Mouse (Mus musculus) CD8-positive naive resting alpha-beta T cell, adult 2 months (primary cell): ENCODE data around the gene Klf7.
A peak's percentile ranks its signal among the peaks of the same experiment; 100 is the strongest.

Experiments used
- DNase-seq, 2 experiments: peaks; one replicate each; pipeline ENCODE4 v3.0.0; 2022; ENCODE audit warnings: low read depth in 2 of 2, low spot score in 2 of 2

Klf7 gene

GRCm38 (mm10) chr1:64032502-64033231, 89.4 kb downstream of the Klf7 start:
- DNase-seq: no peak

DNA sequence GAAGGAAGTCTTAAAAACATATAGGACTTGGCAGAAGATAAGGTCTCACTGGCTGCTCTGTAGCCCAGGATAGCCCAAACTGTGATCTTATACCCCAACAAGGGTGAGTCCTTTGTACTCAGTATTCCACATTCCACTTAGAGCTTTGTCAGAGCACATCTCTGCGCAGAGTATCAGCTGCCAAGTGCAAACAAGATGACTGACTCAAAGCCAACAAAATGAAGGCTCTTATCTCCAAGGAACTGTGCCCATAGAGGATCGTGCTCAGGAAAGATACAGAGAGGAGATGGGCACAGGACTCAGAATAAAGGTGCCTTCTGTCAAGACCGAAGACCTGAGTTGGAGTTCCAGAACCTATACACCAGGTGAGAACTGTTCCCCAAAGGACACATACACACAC, 100.1 kb downstream of the Klf7 start:
- no peak for DNase-seq

GRCm38 (mm10) chr1:64020672-64021635, 101.1 kb downstream of the Klf7 start:
- DNase-seq: no peak

DNA sequence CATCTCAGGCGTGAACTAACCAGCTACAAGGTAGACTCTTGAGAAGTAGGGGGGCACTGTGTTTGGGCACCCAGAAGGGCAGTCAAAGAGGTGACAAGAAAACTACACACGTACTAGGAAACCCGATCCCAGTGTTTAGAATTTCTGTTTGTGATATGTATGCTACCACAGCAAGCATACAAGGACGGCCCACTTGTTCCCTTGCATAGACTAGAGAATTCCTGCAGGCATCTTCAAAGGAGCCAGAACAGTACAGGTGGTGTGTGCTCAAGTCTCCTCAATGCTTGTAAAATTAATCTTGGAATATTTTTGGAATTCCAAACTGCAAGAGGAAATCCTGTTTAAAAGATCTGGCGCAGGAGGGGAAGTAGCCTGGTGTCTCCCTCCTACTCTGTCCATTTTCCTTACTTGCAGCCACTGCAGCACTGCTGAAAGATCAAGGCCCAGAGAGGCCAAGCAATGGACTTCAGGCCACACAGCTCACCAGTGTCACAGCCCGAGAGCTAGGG, 102.9 kb downstream of the Klf7 start:
- no peak for DNase-seq

DNA sequence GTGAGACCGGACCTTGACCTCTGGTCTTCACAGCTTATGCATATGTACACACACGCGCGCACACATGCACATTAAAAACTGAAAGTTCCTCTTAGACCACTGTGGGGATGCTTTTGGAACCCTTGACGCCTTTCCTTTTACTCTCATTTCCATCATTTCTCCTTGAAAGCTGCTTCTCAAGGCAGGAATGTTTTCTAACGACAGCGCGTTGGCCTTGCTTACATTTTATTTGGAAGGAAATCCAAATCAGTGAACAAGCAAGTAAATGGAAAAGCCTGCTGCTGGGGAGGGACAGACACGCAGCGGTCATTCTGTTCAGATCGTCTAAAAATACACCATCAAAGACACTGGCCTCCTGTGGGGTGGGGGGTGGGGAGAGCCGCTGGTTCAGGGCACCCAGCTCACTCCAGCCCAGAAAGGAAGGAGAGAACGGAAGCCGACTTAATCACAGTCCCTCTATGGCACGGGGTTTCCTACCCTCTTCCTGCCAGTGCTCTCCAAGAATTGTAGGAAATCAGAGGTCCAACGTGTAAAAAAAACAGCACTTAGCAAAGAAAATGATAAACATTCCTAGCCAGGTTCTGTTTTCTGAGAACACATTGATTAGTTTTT, 103.5 kb downstream of the Klf7 start:
- DNase-seq: no peak

DNA sequence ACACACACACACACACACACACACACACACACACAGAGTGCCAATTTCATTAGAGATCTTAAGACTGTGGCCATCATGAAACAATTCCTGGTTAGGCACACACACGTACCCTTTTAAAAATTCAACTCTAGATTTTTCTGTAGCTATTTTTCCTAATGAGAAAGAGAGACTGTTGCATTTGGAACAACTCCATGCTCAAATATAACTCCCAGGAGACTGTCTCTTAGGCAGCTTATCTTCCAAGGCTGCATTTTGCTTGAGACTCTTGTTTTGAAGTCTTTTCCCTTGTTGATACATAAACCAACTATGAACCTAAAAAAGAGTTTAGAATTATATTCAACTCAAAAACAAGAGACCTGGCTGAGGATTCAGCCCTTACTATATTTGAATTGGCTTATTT, 108.0 kb downstream of the Klf7 start:
- DNase-seq: no peak

GRCm38 (mm10) chr1:64008994-64009393, 113.1 kb downstream of the Klf7 start:
- DNase-seq: no peak

DNA sequence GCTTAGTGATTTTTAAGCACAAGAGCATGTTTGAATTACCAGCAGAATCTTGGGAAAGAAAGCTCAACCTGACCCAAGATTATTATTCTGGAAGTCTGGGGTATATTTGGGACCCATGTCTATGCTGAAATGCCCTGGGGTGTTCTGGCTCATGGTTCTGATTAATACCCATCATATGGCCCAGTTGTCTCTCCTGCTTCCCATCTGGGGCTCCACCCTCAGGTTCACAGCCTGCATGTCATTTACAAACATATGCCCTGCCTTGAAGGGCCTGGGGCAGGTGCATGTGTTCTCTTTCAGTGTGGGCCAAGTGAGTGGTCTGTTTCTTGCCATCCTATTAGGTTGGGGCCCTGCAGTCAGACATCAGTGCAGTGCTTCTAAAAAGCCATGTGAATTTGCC, 114.1 kb downstream of the Klf7 start:
- no peak for DNase-seq

DNA sequence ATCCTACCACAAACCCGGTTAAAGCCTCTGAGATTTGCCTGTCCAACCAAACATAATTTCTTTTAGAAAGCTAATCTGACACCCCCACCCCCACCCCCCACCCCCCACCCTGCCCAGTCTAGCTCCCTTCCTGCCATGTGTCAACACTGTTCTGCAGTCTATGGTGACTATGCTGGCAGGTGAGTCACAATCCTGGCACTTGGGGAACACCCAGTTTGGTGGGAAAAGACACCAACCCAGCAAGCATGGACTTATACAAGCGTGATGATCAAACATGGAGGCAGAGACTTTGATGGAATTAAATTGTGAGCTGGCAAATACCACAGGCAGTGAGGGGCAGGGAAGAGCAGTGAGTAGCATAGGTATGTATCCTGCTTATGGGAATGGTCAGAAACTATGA, 116.9 kb downstream of the Klf7 start:
- no peak for DNase-seq

- no peak for DNase-seq
Measured at GRCm38 (mm10) chr1:64003525-64004291, 118.4 kb downstream of the Klf7 start.

GRCm38 (mm10) chr1:64002036-64002435, 120.0 kb downstream of the Klf7 start:
- no peak for DNase-seq

DNA sequence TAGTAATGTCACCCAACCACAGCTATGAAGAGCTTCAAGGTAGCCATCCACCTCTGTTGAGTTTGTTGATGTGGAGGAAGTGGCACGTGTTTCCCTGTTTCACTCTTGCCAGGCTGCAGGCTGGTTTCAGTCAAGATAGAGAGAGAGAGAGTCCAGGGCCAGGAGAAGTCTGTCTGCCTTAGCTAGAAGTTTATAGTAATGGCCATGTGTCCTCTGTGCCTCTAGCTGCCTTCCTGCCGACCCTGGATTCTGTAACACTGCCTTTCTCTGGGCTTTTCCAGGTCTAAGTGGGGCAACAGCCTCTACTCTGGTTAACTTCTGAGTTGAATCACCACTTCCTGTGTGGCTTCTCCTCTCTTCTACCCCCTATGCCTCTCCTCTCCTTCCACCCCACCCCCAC, 121.5 kb downstream of the Klf7 start:
- DNase-seq: peak; percentile 37 to 52

DNA sequence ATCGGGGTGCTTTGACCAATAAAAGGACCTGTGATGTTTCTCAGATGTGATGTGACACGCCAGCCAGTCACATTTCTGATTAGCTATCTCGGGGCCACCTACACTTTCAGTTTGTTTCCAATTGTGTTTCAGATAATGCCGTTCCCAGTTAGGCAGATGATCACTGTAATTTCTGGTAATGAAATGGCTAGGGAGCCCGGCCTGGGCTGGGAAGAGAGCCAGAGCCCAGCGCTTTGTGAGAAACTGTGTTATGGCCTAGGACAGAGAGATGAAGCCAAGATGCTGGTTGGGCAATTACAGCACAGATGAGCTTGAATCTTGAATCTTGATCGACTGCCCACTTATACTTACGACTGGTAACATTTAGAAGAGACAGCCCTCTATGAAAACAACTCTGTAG, 122.6 kb downstream of the Klf7 start:
- no peak for DNase-seq

- DNase-seq: no peak
Measured at GRCm38 (mm10) chr1:63998901-63999300, 123.2 kb downstream of the Klf7 start.

DNA sequence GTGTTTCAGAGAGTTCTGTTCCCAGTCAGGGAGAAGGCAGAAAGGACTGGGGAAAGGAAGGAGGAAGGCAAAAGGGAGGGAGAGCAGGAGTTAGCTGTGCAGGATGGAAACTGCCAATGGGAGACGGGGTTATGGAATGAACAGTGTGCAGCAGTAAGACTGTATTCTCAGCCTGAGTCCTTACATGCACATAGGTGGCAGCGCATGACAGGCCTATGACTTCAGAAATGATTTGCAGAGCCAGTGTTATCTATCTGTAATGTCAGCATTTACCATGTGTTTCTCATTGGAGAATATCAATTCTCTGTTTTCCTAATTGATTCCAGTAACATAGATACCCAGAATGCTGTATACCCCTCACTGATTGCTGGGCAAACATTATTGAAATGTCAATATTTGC, 123.9 kb downstream of the Klf7 start:
- no peak for DNase-seq

DNA sequence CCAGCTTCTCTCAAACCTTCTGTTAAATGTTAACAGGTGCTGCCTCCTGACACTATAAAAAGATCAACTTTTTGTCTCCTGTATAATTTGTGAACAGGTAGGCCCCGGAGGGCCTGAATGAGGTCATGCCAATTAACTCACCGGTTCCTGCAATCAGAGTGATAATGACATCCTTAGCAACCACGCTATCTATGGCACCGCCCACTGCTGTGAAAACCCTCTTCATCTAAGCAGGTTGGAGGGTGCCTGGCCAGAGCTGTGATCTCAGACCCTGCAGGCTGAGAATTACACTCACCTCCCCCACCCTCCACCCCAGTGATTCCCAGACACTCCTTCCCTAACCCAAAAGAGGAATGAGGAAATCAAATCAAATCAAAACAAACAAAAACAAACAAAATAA, 126.3 kb downstream of the Klf7 start:
- peak in 1 of 2 experiments; percentile 3 for DNase-seq

DNA sequence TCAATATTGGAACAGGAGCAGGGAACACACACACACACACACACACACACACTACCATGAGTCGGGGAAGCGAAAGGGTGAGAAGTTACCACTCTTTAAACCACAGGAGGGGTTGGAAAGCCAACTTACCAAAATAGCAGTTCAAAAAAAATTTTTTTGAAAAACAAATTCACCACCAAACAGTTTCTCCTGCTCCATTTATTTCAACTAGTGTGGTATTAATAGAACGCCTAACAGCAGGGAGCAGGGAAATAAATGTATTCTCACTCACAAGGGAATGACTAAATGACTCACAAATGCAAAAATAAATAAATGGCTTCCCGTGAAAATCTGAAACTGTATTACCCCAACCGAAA, 127.0 kb downstream of the Klf7 start:
- DNase-seq: no peak

DNA sequence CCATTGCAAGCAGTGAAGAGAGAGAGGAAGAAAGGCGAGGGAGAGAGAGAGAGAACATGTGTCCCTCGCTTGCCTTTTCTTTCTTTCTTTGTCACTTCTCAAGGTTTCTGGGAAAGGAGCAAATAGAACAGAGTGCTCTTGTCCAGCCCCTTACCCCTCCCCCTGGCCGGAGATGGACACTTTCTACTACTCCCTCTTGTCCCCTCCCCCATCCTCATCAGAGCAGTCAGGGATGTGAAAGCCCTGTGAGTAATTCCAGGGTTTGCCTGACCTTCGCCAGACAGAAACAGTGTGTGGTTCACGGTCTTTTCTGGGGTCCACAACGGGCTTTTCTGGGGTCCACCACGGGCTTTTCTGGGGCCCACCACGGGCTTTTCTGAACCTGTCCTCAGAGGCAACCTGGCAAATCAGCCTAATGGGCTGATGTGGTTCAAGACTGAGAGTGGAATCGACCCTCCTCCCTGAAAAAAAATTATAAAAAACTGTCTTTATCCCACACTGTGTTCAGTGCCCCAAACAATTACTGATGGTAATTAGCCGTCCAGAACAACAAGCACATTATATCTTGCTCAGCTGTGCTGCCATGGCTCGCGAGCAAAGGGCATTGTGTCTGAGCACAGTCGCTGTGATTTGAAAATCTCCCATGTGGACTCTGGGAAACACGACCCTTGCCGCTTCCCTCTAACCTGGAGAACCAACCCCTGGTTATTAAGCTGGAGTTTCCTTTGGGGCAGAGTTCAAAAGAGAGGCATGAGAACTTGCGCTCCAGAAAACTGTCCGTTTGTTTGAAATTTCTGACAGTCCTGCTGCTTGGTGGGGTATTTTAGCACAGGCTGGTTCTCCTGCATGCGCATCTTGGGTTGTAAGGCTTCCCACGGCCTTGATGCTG, 127.6 kb downstream of the Klf7 start:
- DNase-seq: no peak

DNA sequence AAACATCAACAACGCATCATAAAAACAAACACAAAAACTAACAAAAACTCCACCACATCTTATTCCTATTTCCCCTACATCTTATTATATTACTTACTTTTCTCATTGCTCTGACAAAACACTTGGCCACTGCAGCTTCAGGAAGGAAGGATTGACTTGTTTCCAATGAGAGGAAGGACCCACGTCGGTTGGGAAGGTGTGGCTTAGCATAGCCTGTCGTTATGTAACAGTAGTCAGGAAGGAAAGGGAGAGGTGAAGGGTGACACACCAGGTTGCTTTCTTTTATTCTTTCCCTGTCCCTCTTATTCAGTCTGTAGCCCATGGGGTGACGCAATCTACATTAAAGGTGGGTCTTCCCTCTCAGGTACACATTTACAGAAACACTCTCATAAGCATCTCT, 129.6 kb downstream of the Klf7 start:
- no peak for DNase-seq

GRCm38 (mm10) chr1:63990416-63990815, 131.7 kb downstream of the Klf7 start:
- no peak for DNase-seq
